In the genomic region with DNA sequence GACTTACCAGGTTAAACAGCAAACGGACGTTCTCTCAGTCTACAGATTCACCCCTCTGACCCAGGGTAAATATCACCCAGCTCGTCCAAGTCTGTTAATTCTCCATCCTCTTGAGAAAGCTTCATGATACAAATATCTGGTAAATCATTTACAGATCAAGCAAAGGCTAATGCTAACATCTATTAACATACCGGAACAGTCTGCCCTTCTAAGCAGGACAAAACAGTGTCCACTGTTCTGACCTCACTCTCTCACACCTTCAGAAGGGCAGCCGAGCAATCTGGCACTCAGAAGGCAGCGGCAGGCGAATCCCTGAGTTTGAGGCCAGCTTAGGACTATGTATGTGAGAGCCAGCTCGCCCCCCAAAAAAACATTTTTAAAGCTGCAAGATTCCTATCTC, we compare ENCODE assay signal across 14 mouse cellular contexts. TPM values are rescaled to one million over a fixed set of nuclear protein-coding genes. Genes with fewer than 3 reads are reported as not detected.
DNase-seq lines count a peak whose midpoint lies in the region; ATAC-seq and TF ChIP-seq lines count a peak whose summit lies in the region.
"Had no signal": no experiment of that assay in that cellular context is flagged by ENCODE, and none has a peak within 500 bp of the region (broad histone marks: within the 10 kb centered on the region; RNA-seq: fewer than 3 reads in every experiment).

No protein-coding gene starts in this region.

- no peak for ATAC-seq in forebrain, embryonic 11.5 days (replicated peaks; ENCODE audit: low FRiP score)
- ATAC-seq in forebrain, embryonic 12.5 days (ENCODE audit: low FRiP score), result no peak
- ATAC-seq in lung, embryonic 15.5 days (ENCODE audit: borderline replicate concordance, extremely low read depth, low FRiP score, low TSS enrichment), result no peak
- ATAC-seq: forebrain, postnatal 0 days had no signal

- no peak overlapping the region for H3ac ChIP-seq in myocyte (ENCODE audit: control insufficient read depth, insufficient read length)

- DNase-seq in forebrain, embryonic 11.5 days (ENCODE audit: low spot score), result peak; percentile 43
- DNase-seq in lung, postnatal 4 days, result no peak
- peak; percentile 61 for DNase-seq in kidney, postnatal 10 days
- no peak for DNase-seq in retina, embryonic 14.5 days (ENCODE audit: low spot score)
- DNase-seq in left cerebral cortex, adult 2 months (ENCODE audit: extremely low spot score in 1 of 2, low spot score in 2 of 2), result no peak
- DNase-seq: cerebellum, adult 18-20 months; forebrain, postnatal 0 days; gastrocnemius, postnatal 36 days; lung, postnatal 36 days; thymus, postnatal 25 days had no signal

- no peak overlapping the region for H3K27ac ChIP-seq in forebrain, embryonic 11.5 days (ENCODE audit: low read depth, low read length)
- H3K27ac ChIP-seq in forebrain, embryonic 12.5 days, result no peak overlapping the region
- peak overlapping the region; percentile 29; the same call in 1 of the 2 replicates for H3K27ac ChIP-seq in lung, embryonic 15.5 days
- no peak overlapping the region for H3K27ac ChIP-seq in left cerebral cortex, adult 2 months
- H3K27ac ChIP-seq: midbrain, embryonic 12.5 days had no signal

- no peak overlapping the region for H3K9ac ChIP-seq in forebrain, embryonic 11.5 days (ENCODE audit: low read length)
- H3K9ac ChIP-seq in forebrain, embryonic 12.5 days, result no peak overlapping the region
- no peak overlapping the region; the same call in 1 of the 2 replicates for H3K9ac ChIP-seq in lung, embryonic 15.5 days
- H3K9ac ChIP-seq: forebrain, postnatal 0 days; midbrain, embryonic 12.5 days had no signal

- no peaks in the 10 kb centered on the region for H3K27me3 ChIP-seq in forebrain, embryonic 11.5 days (ENCODE audit: control insufficient read depth, insufficient read depth, low read length)
- H3K27me3 ChIP-seq in forebrain, embryonic 12.5 days, result no peaks in the 10 kb centered on the region
- H3K27me3 ChIP-seq in lung, embryonic 15.5 days, result no peaks in the 10 kb centered on the region
- H3K27me3 ChIP-seq in myocyte (ENCODE audit: control insufficient read depth, insufficient read depth, insufficient read length), result no peaks in the 10 kb centered on the region
- H3K27me3 ChIP-seq: midbrain, embryonic 12.5 days had no signal

- intact Hi-C loops in left cerebral cortex, adult 2 months (cut with DNase I), result no loop called here

- H3K4me3 ChIP-seq in forebrain, embryonic 11.5 days (ENCODE audit: low read depth, low read length), result no peak overlapping the region
- no peak overlapping the region for H3K4me3 ChIP-seq in forebrain, embryonic 12.5 days (replicated peaks)
- no peak overlapping the region for H3K4me3 ChIP-seq in lung, embryonic 15.5 days
- H3K4me3 ChIP-seq in myocyte, result no peak overlapping the region
- H3K4me3 ChIP-seq in left cerebral cortex, adult 2 months, result no peak overlapping the region
- H3K4me3 ChIP-seq: midbrain, embryonic 12.5 days had no signal

- H3K36me3 ChIP-seq in forebrain, embryonic 11.5 days (ENCODE audit: control insufficient read depth, insufficient read depth, low read length), result no peaks in the 10 kb centered on the region; the same call in 1 of the 2 replicates
- peaks cover 8% of the 10 kb centered on the region for H3K36me3 ChIP-seq in forebrain, embryonic 12.5 days (replicated peaks)
- H3K36me3 ChIP-seq in lung, embryonic 15.5 days, result no peaks in the 10 kb centered on the region
- no peaks in the 10 kb centered on the region for H3K36me3 ChIP-seq in myocyte (ENCODE audit: control insufficient read depth, insufficient read depth)
- H3K36me3 ChIP-seq: midbrain, embryonic 12.5 days had no signal

- TF ChIP-seq CTCF in left cerebral cortex, adult 2 months (IDR thresholded peaks at IDR 0.05), result no peak

- no peaks in the 10 kb centered on the region for H3K9me3 ChIP-seq in forebrain, embryonic 11.5 days (ENCODE audit: control insufficient read depth, low read length)
- H3K9me3 ChIP-seq in forebrain, embryonic 12.5 days, result no peaks in the 10 kb centered on the region
- no peaks in the 10 kb centered on the region for H3K9me3 ChIP-seq in lung, embryonic 15.5 days
- H3K9me3 ChIP-seq: midbrain, embryonic 12.5 days had no signal

- TF ChIP-seq POLR2A in myocyte (IDR thresholded peaks at IDR 0.05; ENCODE audit: insufficient read length, low read depth), result no peak

- H3K4me2 ChIP-seq in forebrain, embryonic 11.5 days (ENCODE audit: low read depth, low read length, severe bottlenecking), result no peak overlapping the region
- H3K4me2 ChIP-seq in forebrain, embryonic 12.5 days, result no peak overlapping the region
- H3K4me2 ChIP-seq in lung, embryonic 15.5 days, result no peak overlapping the region
- H3K4me2 ChIP-seq in myocyte (ENCODE audit: low read depth), result no peak overlapping the region
- H3K4me2 ChIP-seq: midbrain, embryonic 12.5 days had no signal

- H3K4me1 ChIP-seq in forebrain, embryonic 11.5 days (replicated peaks; ENCODE audit: control insufficient read depth, insufficient read depth, low read length), result peaks cover 2% of the 10 kb centered on the region; the same call in 1 of the 2 replicates
- peaks cover 27% of the 10 kb centered on the region for H3K4me1 ChIP-seq in forebrain, embryonic 12.5 days
- H3K4me1 ChIP-seq in lung, embryonic 15.5 days, result peaks cover 40% of the 10 kb centered on the region

- peaks cover 19% of the 10 kb centered on the region for H3K79me2 ChIP-seq in myocyte (ENCODE audit: control insufficient read depth, insufficient read depth)

- 84% methylated on average over 8 of the region's 8 CpGs for WGBS in forebrain, embryonic 11.5 days
- 77% methylated on average over 8 of the region's 8 CpGs for WGBS in forebrain, embryonic 12.5 days
- WGBS in lung, embryonic 15.5 days, result 27% methylated on average over 8 of the region's 8 CpGs

TF ChIP-seq in myocyte, 11 proteins besides CTCF, POLR2A, EP300 and RAD21:
- no peak for TF ChIP-seq TCF3 (IDR thresholded peaks at IDR 0.05; ENCODE audit: insufficient read length, low read depth)
- no peak for TF ChIP-seq MYOG (IDR thresholded peaks at IDR 0.05; ENCODE audit: control insufficient read depth in 1 of 3, insufficient read depth in 1 of 3, insufficient read length in 2 of 3, low read depth in 2 of 3)
- TF ChIP-seq USF1 (IDR thresholded peaks at IDR 0.05; ENCODE audit: low read depth), result no peak
- no peak for TF ChIP-seq MYOD1 (IDR thresholded peaks at IDR 0.05; ENCODE audit: control insufficient read depth in 1 of 3, insufficient read length in 2 of 3, low read depth in 2 of 3)
- no peak for TF ChIP-seq SRF (IDR thresholded peaks at IDR 0.05; ENCODE audit: control insufficient read depth, insufficient read length, low read depth)
- TF ChIP-seq E2F4 (IDR thresholded peaks at IDR 0.05; ENCODE audit: insufficient read depth), result no peak
- no peak for TF ChIP-seq MAX (IDR thresholded peaks at IDR 0.05; ENCODE audit: low read depth)
- TF ChIP-seq REST (IDR thresholded peaks at IDR 0.05; ENCODE audit: insufficient read depth, insufficient read length), result no peak
- TF ChIP-seq POLR2AphosphoS2 (IDR thresholded peaks at IDR 0.05; ENCODE audit: insufficient read length, low read depth), result peak; percentile 37

RNA-seq across cellular contexts. Expression of gene Hnrnpa0, which starts 5.0 kb away (rescaled TPM):
- 50.5 and 51.2 TPM in 2 replicates for polyA plus RNA-seq in forebrain, embryonic 11.5 days (2014; fragmentation: Nextera tagmentation; extraction: Ambion mirVana)
- 69.5 and 75.3 TPM in 2 replicates for polyA plus RNA-seq in forebrain, embryonic 12.5 days (2016; fragmentation: Nextera tagmentation; extraction: Ambion mirVana)
- polyA plus RNA-seq in lung, embryonic 15.5 days (2015; fragmentation: Nextera tagmentation; extraction: Ambion mirVana), result 36.2 and 37.8 TPM in 2 replicates
- polyA plus RNA-seq in myocyte (2012; fragmentation: generic; extraction: Trizol), result 122 TPM
- total RNA-seq in left cerebral cortex, adult 2 months (2021), result 100 to 1,000 TPM; 120 to 128 TPM

RNA-seq across cellular contexts. Expression of gene Klhl3, which starts 10.0 kb away (rescaled TPM):
- 3.1 TPM in 2 replicates for polyA plus RNA-seq in forebrain, embryonic 11.5 days (2014; fragmentation: Nextera tagmentation; extraction: Ambion mirVana)
- polyA plus RNA-seq in forebrain, embryonic 12.5 days (2016; fragmentation: Nextera tagmentation; extraction: Ambion mirVana), result 3.9 and 4.3 TPM in 2 replicates
- polyA plus RNA-seq in lung, embryonic 15.5 days (2015; fragmentation: Nextera tagmentation; extraction: Ambion mirVana), result 4.2 and 4.8 TPM in 2 replicates
- 0.01 TPM for polyA plus RNA-seq in myocyte (2012; fragmentation: generic; extraction: Trizol)
- total RNA-seq in left cerebral cortex, adult 2 months (2021), result 10 to 100 TPM; 32.6 to 36.9 TPM

RNA-seq across cellular contexts. Expression of gene Idnk, which starts 34.1 kb away (rescaled TPM):
- polyA plus RNA-seq in forebrain, embryonic 11.5 days (2014; fragmentation: Nextera tagmentation; extraction: Ambion mirVana), result 41.6 and 45.8 TPM in 2 replicates
- 54.7 and 59.5 TPM in 2 replicates for polyA plus RNA-seq in forebrain, embryonic 12.5 days (2016; fragmentation: Nextera tagmentation; extraction: Ambion mirVana)
- 34.9 and 36.2 TPM in 2 replicates for polyA plus RNA-seq in lung, embryonic 15.5 days (2015; fragmentation: Nextera tagmentation; extraction: Ambion mirVana)
- polyA plus RNA-seq in myocyte (2012; fragmentation: generic; extraction: Trizol), result 21.0 TPM
- total RNA-seq in left cerebral cortex, adult 2 months (2021), result 10 to 100 TPM; 31.2 to 31.6 TPM

Comparison
In these comparisons a context has a peak if more than half of its experiments do, and no peak if none do; other contexts are left out.
1. DNase-seq: peak in forebrain, embryonic 11.5 days (single experiment) and kidney, postnatal 10 days (single experiment); none in lung, postnatal 4 days (0 of 2), retina, embryonic 14.5 days (single experiment) and left cerebral cortex, adult 2 months (0 of 2).